Mouse (Mus musculus) stomach, embryonic 14.5 days (tissue): ENCODE data around the gene Eif3b. TPM values are rescaled to one million over a fixed set of nuclear protein-coding genes. Genes with fewer than 3 reads are reported as not detected.

Experiments
- ATAC-seq: fragments of 200-750 bp; cut with Nextera tagmentation; 2 replicates; pipeline ENCODE4 v1.8.0; 2017; ENCODE audit warnings: low read depth, moderate TSS enrichment; ENCODE audit not compliant: insufficient number of reproducible peaks, insufficient read depth, low FRiP score
- H3K27ac ChIP-seq: fragments of 300-500 bp; sonication (generic); 2 replicates; pipeline ENCODE4 v1.5.1; 2014; ENCODE audit warnings: mild to moderate bottlenecking, low read length, moderate library complexity, mixed read lengths
- H3K27me3 ChIP-seq: fragments of 300-500 bp; sonication (generic); 2 replicates; pipeline ENCODE4 v1.6.1; 2014; ENCODE audit warnings: low read length, control low read depth, mixed read lengths; ENCODE audit not compliant: control insufficient read depth, insufficient read depth
- H3K36me3 ChIP-seq: fragments of 300-500 bp; sonication (generic); 2 replicates; pipeline ENCODE4 v1.6.1; 2014; ENCODE audit warnings: mild to moderate bottlenecking, control low read depth, low read length, moderate library complexity, mixed read lengths; ENCODE audit not compliant: control insufficient read depth, insufficient read depth
- H3K4me1 ChIP-seq: fragments of 300-500 bp; sonication (generic); 2 replicates; pipeline ENCODE4 v1.6.1; 2014; ENCODE audit warnings: low read length, control low read depth, mixed read lengths; ENCODE audit not compliant: control insufficient read depth, insufficient read depth
- H3K4me2 ChIP-seq: fragments of 300-500 bp; sonication (generic); replicated peaks from 2 replicates; pipeline ENCODE4 v1.6.1; 2014; ENCODE audit warnings: low read depth, low read length, control low read depth
- H3K4me3 ChIP-seq: fragments of 300-500 bp; sonication (generic); 2 replicates; pipeline ENCODE4 v1.5.1; 2014; ENCODE audit warnings: low read depth, low read length, control low read depth
- H3K9ac ChIP-seq: fragments of 300-500 bp; sonication (generic); replicated peaks from 2 replicates; pipeline ENCODE4 v1.6.1; 2014; ENCODE audit warnings: low read depth, mild to moderate bottlenecking, control low read depth, low read length, moderate library complexity, mixed read lengths
- H3K9me3 ChIP-seq: fragments of 300-500 bp; sonication (generic); 2 replicates; pipeline ENCODE4 v1.6.1; 2016; ENCODE audit warnings: low read depth, low read length, control low read depth; ENCODE audit not compliant: control insufficient read depth
- WGBS: fragments of 180-500 bp; shearing (Covaris S2); extraction: QIAGEN DNeasy Blood & Tissue Kit; methylation state at CpG from one replicate; pipeline ENCODE4 v1.1.7; 2014; 5-methylcytosine and 5-hydroxymethylcytosine counted together
- polyA plus RNA-seq: library from polyadenylated mRNA; unstranded; fragments of >200 nt; fragmentation: Nextera tagmentation; extraction: Ambion mirVana; gene quantifications from 2 replicates; pipeline ENCODE4 v1.2.1, GENCODE M21; 2014

Eif3b gene
- polyA plus RNA-seq: 125 and 132 TPM in 2 replicates

GRCm38 (mm10) chr5:140418489-140419441 is at the start of gene Eif3b:
Eif3b (plus strand) TSS chr5:140419328.
- Histone ChIP-seq H3K4me3 (peak within 1 kb of the TSS; percentile 95), H3K4me1 (peaks cover 14% of the 10 kb centered on the region), H3K9ac (peak within 1 kb of the TSS; percentile 96), H3K9me3 (no peaks in the 10 kb centered on the region), H3K27me3 (no peaks in the 10 kb centered on the region), H3K4me2 (peak within 1 kb of the TSS; percentile 83), H3K36me3 (peaks cover 9% of the 10 kb centered on the region; the same call in 1 of the 2 replicates), H3K27ac (peak within 1 kb of the TSS; percentile 84)
- under 1% methylated on average over 65 of the region's 65 CpGs for WGBS
- ATAC-seq: peak; percentile 90

GRCm38 (mm10) chr5:140369466-140369865 is 49.7 kb upstream of the Eif3b start:
- 56% methylated on average over 2 of the region's 2 CpGs for WGBS
- Histone ChIP-seq H3K4me3 (no peak overlapping the region), H3K27ac (no peak overlapping the region), H3K4me2 (no peak overlapping the region), H3K4me1 (peaks cover 6% of the 10 kb centered on the region; the same call in 1 of the 2 replicates), H3K9ac (no peak overlapping the region), H3K36me3 (no peaks in the 10 kb centered on the region), H3K27me3 (no peaks in the 10 kb centered on the region), H3K9me3 (no peaks in the 10 kb centered on the region; the same call in 1 of the 2 replicates)
- no peak for ATAC-seq

GRCm38 (mm10) chr5:140370446-140371254 is 48.5 kb upstream of the Eif3b start:
- H3K36me3 ChIP-seq: no peaks in the 10 kb centered on the region
- peaks cover 6% of the 10 kb centered on the region; the same call in 1 of the 2 replicates for H3K4me1 ChIP-seq
- ATAC-seq: no peak
- H3K9me3 ChIP-seq: no peaks in the 10 kb centered on the region; the same call in 1 of the 2 replicates
- 0 out of 2 replicates have a peak overlapping the region, but pooled peaks have one; percentile 6 for H3K27ac ChIP-seq
- no peak overlapping the region for H3K4me2 ChIP-seq
- H3K9ac ChIP-seq: no peak overlapping the region
- WGBS: 51% methylated on average over 6 of the region's 6 CpGs
- no peak overlapping the region for H3K4me3 ChIP-seq
- H3K27me3 ChIP-seq: no peaks in the 10 kb centered on the region

GRCm38 (mm10) chr5:140371671-140372070 is 47.5 kb upstream of the Eif3b start:
- 97% methylated on average over 3 of the region's 3 CpGs for WGBS
- Histone ChIP-seq H3K9me3 (no peaks in the 10 kb centered on the region; the same call in 1 of the 2 replicates), H3K27me3 (no peaks in the 10 kb centered on the region), H3K36me3 (no peaks in the 10 kb centered on the region), H3K4me1 (peaks cover 6% of the 10 kb centered on the region; the same call in 1 of the 2 replicates), H3K4me3 (no peak overlapping the region), H3K9ac (no peak overlapping the region), H3K27ac (no peak overlapping the region), H3K4me2 (no peak overlapping the region)
- ATAC-seq: no peak

GRCm38 (mm10) chr5:140373711-140374110 is 45.4 kb upstream of the Eif3b start:
- Histone ChIP-seq H3K36me3 (no peaks in the 10 kb centered on the region), H3K9ac (no peak overlapping the region), H3K9me3 (no peaks in the 10 kb centered on the region), H3K4me2 (no peak overlapping the region), H3K4me3 (no peak overlapping the region), H3K4me1 (peaks cover 6% of the 10 kb centered on the region; the same call in 1 of the 2 replicates), H3K27me3 (no peaks in the 10 kb centered on the region), H3K27ac (no peak overlapping the region)
- no peak for ATAC-seq
- 77% methylated on average over 2 of the region's 2 CpGs for WGBS

GRCm38 (mm10) chr5:140374226-140374625 is 44.9 kb upstream of the Eif3b start:
- Histone ChIP-seq H3K27me3 (no peaks in the 10 kb centered on the region), H3K4me2 (no peak overlapping the region), H3K9me3 (no peaks in the 10 kb centered on the region), H3K36me3 (no peaks in the 10 kb centered on the region), H3K9ac (no peak overlapping the region), H3K4me3 (no peak overlapping the region), H3K27ac (no peak overlapping the region), H3K4me1 (peaks cover 6% of the 10 kb centered on the region; the same call in 1 of the 2 replicates)
- WGBS: 71% methylated on average over 3 of the region's 3 CpGs
- ATAC-seq: no peak

- Histone ChIP-seq H3K9ac (no peak overlapping the region), H3K27me3 (no peaks in the 10 kb centered on the region), H3K4me3 (no peak overlapping the region), H3K4me2 (no peak overlapping the region), H3K9me3 (no peaks in the 10 kb centered on the region), H3K27ac (no peak overlapping the region), H3K4me1 (peaks cover 4% of the 10 kb centered on the region; the same call in 1 of the 2 replicates), H3K36me3 (no peaks in the 10 kb centered on the region)
- no peak for ATAC-seq
- 80% methylated on average over 4 of the region's 4 CpGs for WGBS
Measured at GRCm38 (mm10) chr5:140375249-140375829, 43.8 kb upstream of the Eif3b start.
